Mouse (Mus musculus) ES-Bruce4 (cell line): ENCODE results near the gene Amn1.

ENCODE experiments used
- CTCF ChIP-seq: IDR thresholded peaks from one replicate; pipeline ENCODE4 v1.8.1; 2011; ENCODE audit warnings: low read depth, low read length
- POLR2A ChIP-seq: IDR thresholded peaks from one replicate; pipeline ENCODE4 v1.8.1; 2011; ENCODE audit warnings: low read length; ENCODE audit not compliant: insufficient read depth

DNA sequence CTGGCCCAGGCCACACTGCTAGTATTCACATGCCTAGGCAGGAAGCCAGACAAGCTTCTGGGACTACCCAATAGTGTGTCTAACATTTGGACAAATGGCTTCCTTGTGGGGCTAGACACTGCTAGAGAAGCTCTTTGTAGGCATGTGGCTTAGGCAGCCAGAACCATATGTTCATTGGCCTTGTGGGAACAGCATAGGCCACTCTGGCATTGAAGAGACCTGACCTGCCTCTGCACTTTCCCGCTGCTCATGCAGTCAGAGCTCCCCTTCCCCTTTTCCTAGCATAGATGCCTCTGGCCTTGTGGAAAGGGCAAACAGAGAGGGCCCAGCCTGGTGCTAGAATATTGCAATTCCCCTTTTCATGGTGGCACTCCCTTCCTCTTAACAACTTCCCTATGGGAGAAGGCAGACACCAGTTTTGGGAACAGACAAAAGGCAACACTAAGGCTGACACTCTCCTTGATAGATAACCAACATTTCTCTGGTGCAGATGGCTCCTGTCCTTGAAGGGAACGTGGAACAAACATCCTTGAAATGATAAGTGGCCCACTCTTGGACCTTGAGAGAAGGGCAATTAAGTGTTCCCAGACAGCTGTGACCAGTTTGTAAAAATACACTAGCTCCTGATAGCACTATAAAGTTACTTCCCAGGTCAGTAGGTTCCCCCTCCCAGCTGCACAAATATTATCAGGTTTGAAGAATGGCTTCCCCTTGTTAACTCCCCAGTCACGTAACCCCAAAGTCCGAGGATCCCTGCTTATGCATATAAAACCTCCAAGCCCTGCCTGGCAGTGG, 14.5 kb downstream of the Amn1 start:
- TF ChIP-seq CTCF (no peak), POLR2A (no peak)
